Mouse (Mus musculus) adrenal gland, postnatal 25 days (tissue): Measurements from ENCODE around the gene Sparc. TPM values are rescaled to one million over a fixed set of nuclear protein-coding genes. Genes with fewer than 3 reads are reported as not detected.
A peak's percentile ranks its signal among the peaks of the same experiment; 100 is the strongest.

Source experiments
- DNase-seq: peaks from one replicate; pipeline ENCODE4 v3.0.0; 2021; ENCODE audit warnings: mixed read lengths
- total RNA-seq: library from RNA; stranded (reverse); gene quantifications from 2 replicates; pipeline ENCODE4 v1.2.3, GENCODE M21; 2021

Gene Sparc
- total RNA-seq, 1 experiment from 2014 or later: 3,884 TPM

DNA sequence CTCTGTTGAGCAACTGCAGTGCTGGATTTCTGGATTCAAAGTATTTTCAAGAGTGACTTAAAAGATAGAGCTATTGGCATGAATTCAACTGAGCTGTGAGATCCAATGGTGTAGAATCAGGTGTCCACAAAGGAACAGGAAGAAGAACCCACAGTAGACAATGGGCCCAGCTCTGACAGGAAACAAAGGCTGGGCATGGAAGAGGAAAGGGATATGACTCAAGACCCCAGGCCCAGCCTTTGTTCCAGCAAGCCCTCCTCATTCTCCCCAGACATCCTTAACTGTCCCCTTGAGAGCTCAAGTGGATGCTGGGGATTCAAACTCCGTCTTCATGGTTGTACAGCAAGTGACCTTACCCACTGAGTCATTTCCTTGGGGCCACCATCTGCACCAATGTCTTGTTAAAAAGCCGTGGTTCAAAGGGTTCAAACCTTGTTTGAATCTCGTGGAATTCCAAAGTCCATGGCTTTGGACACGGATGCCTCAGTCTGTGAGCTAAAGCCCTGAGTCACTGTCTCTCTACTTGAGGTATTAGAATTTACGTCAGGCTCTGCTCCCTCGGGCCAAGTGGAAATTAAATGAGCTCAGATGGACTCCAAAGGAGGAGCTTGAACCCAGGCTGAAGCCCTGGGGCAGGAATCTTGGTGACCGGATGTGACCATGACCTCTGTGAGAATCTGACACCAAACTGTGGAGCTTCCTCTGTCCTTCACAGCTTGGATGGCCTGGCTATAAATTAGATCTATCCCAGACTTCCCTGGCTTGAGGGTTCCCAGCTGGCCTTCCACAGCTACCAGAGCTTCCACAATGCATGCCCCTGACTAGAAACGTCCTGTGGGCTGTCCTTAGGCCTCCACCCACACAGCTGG lies 17.1 kb downstream of the Sparc start:
- peak; percentile 61 for DNase-seq

DNA sequence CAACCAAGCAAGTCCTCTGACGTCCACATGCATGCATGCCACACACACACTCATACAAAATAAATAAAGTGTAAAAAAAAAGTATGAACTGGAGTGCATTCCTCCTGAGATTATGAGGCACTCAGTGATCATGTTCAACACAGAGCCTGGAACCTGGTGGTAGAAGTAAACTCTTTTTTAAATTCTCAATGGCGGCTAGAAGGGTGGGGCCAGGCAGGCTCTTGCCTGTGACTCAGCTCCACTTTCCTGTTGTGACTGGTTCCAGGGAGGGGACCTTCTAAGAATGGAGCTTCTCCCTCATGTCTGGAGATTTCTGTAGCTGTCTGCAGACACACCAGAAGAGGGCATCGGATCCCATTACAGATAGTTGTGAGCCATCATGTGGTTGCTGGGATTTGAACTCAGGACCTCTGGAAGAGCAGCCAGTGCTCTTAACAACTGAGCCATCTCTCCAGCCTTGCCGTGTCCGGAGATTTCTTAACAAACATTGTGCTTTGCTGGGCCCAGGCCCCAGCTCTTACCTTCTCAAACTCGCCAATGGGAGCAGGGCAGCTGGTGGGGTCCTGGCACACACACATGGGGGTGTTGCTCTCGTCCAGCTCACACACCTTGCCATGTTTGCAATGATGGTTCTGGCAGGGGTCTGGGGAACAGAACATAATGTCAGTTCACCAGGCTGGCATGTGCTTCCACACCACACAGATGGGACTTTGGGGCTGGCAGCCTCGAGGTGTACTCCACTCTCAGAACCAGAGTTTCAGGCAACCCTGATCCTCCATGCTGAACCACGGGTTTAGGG lies 18.1 kb downstream of the Sparc start:
- no peak for DNase-seq

- no peak for DNase-seq
Observed at GRCm38 (mm10) chr11:55400863-55401262, 22.1 kb downstream of the Sparc start.

DNA sequence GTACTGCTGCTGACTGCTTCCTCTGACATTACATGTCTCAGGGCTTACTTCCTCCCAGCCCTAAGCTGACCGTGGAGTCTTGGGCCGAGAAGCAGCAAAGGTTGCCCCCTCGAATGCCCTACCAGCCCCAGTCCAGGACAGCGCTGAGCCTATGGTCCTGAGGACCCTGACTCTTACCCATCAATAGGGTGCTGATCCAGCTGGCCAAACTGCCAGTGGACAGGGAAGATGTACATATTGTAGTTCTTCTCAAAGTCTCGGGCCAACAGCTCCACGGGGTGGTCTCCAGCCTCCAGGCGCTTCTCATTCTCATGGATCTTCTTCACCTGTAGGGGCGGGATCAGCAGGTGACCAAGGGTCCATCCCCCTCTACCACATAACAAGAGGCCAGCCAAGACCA lies 24.6 kb downstream of the Sparc start:
- DNase-seq: no peak

DNA sequence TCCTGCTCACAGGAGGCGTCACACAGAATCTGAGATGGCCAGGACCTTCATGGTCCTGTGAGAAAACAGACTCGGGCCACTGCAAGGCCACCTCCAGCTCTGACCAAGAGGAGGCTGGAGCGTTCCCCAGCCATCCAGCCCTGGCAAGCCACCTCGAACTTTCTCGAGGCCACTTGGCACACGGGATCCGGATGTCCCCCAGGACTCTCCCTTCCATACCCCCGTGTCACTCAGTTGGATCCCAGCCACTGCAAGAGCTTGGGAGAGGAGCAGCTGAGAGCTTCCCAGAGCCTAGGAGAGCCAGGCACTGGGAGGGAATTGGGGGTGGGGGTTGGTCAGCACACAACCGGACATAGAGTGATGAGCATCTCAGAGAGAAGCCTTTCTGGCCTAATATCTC lies 25.5 kb downstream of the Sparc start:
- peak; percentile 57 for DNase-seq

GRCm38 (mm10) chr11:55397036-55397435 lies 25.9 kb downstream of the Sparc start:
- DNase-seq: no peak

GRCm38 (mm10) chr11:55395073-55395642 lies 27.8 kb downstream of the Sparc start:
- no peak for DNase-seq

GRCm38 (mm10) chr11:55394592-55394991 lies 28.4 kb downstream of the Sparc start:
- no peak for DNase-seq

DNA sequence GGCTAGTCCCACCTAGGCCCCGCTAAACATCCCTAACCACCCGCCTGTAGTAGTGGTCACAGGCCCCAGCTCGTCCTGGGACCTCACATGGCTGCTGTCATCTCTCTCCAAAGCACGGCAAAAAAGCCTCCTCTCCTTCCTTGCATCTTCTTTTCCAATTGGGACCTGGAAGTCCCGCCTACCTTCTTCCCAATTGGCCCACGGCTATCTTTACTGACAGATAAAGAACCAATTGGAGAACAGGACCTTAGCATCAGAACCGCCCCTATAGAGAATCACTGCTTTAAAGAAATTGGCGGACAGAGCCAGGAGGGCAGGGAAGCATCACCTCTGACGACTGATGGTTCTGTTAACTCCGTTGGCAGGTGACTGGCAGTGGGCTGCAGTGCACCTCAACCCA lies 30.5 kb downstream of the Sparc start:
- DNase-seq: peak; percentile 42

GRCm38 (mm10) chr11:55389778-55390177 lies 33.2 kb downstream of the Sparc start:
- DNase-seq: peak; percentile 70

DNA sequence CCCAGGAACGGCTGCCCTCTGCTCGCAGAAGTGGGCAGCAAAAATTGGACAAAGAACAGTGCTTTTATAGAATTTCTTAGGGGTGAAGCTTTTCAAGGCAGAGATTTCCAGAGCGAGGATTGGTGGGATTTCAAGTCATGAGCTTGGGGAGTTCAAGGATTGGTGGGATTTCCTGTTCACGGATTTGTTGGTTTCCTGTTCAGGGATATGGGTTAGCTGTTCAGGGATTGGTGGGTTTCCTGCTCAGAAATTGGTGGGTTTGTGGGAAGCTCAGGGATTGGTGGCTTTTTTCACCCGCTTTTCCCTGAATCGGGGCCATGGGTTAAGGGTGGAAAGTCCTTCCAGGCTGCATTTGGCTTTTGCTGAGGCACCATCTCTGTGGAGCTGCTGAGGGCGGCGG lies 35.4 kb downstream of the Sparc start:
- DNase-seq: no peak

DNA sequence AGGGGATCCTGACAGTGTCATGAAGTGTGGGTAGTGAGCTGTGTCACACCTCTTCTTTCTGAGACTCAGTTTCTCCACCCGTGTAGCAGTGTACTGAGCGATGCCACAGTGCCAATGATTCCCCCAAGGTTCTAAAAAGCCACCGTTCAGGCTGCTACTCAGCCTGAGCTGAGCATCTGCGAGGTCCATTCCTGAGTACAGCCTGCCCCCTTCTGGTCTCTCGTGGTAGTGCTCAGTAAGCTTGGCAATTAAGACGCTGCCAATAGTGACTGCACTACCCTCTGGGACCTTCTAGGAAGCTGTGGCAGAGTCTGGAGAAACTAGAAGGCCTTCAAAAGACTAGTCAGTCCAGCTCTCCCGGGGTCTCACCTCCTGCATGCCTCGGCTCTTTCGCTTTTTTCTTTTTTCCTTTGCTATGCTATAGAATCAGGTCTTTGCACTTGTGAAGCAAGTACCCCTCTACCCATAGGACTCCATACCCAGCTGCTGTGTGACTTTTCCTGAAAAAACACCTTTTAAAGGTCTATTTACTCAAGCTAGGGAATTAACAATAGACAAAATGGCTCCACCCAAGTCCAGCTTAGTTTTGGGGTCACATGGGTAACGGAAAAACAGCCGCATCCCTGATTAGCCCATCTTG lies 36.4 kb downstream of the Sparc start:
- peak; percentile 86 for DNase-seq

DNA sequence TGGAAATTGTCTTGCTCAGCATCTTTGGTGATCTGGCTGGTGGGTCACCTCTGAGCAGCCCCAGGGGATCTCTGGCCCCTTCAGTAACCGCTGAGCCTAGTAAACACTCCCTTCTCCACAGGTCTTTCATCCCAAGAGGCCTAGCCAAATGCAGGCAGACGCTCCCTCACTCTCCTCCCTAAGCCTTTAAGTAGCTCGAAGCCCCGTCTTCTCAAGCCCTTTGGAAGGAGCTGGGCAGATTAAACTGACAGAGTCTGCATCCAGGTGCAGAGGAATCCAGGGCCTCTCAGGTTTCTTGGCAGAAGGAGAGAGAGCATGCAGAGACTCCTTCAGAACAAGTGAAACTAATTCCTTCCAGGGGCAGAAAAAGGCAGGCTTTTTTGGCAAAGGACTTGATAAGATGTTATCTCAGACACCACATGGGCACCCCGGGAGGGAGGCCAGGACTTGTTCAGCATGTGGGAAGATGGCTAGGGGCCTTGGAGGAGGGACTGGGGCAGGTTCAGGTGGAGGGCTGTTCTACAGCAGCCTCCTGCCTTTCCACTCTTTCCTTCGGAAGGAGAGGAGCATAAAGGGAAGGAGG lies 39.4 kb downstream of the Sparc start:
- DNase-seq: no peak

- no peak for DNase-seq
Observed at GRCm38 (mm10) chr11:55380908-55381307, 42.1 kb downstream of the Sparc start.

GRCm38 (mm10) chr11:55378371-55378770 lies 44.6 kb downstream of the Sparc start:
- DNase-seq: peak; percentile 53

GRCm38 (mm10) chr11:55373838-55374237 lies 49.1 kb downstream of the Sparc start:
- DNase-seq: no peak

DNA sequence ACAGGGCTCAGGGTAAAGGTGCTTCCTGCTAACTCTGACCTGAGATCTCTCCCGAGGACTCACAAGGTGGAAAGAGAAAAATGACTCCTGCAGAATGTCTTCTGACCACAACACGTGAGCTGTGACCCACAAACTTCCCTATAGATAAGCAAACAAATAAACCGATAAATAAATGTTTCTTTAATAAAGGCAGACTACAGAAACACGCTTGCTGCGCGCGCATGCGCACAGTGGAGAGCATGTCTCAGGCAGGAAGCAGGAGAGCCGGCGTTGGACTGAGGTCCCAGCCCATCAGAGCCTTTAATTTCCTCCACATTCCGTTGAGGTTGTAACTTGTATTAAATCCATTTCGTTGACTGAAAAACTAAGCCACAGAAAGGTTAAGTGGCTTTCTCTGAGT lies 49.6 kb downstream of the Sparc start:
- no peak for DNase-seq

DNA sequence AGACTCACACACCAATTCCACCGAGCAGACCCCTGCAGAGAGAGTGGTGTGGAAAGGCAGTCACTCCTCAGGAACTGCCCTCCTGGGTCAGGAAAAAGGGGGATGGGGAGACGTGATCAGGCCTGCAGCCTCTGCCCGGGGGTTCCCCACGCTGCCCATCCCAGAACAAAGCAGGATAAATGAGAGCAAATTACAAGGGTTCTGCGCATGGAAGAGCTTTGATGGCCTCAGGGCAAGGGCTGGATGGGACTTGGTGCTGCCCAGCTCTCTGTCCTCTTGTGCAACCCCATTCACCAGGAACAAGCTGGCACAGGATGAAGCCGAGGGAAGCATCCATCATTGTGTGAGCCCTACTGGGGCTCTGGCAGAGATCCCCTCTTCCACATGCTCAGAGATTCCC lies 51.0 kb downstream of the Sparc start:
- DNase-seq: no peak

DNA sequence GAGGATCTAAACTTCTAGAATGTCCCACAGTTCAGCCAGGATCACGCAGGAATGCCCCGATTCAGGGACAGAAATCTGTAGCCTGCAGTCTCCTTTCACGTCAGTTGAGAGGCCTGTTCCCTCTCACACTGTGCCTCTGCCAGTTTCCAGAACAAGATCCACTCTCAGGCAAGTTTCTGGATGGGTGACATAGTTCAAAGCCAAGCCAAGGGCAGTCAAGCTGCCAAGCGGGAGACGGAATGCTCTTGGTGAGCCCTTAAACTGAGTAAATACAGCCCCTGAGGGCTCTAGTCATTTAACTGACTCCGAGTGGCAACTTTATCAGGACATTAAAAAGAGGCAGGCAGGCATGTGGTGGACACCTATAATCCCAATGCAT lies 53.9 kb downstream of the Sparc start:
- no peak for DNase-seq

- no peak for DNase-seq
Observed at GRCm38 (mm10) chr11:55368388-55369092, 54.4 kb downstream of the Sparc start.

- no peak for DNase-seq
Observed at GRCm38 (mm10) chr11:55367783-55368182, 55.2 kb downstream of the Sparc start.

- DNase-seq: no peak
Observed at GRCm38 (mm10) chr11:55365840-55366239, 57.1 kb downstream of the Sparc start.
